Mouse (Mus musculus) kidney, postnatal 0 days (tissue): ENCODE results near the gene Olfr411. TPM values are rescaled to one million over a fixed set of nuclear protein-coding genes. Genes with fewer than 3 reads are reported as not detected.

Experiments used
- ATAC-seq: fragments of 200-750 bp; cut with Nextera tagmentation; replicated peaks from 2 replicates; pipeline ENCODE4 v1.8.0; 2017; ENCODE audit warnings: low read depth, moderate number of reproducible peaks, moderate TSS enrichment, moderate library complexity; ENCODE audit not compliant: low FRiP score
- DNase-seq: peaks from one replicate; pipeline ENCODE4 v3.0.0-alpha.2; 2016; ENCODE audit warnings: low spot score
- H3K27ac ChIP-seq: fragments of 300-500 bp; sonication (generic); 2 replicates; pipeline ENCODE4 v1.5.1; 2014; ENCODE audit warnings: mild to moderate bottlenecking
- H3K27me3 ChIP-seq: fragments of 300-500 bp; sonication (generic); 2 replicates; pipeline ENCODE4 v1.6.1; 2014; ENCODE audit warnings: low read length, mixed read lengths; ENCODE audit not compliant: insufficient read depth
- H3K36me3 ChIP-seq: fragments of 300-500 bp; sonication (generic); 2 replicates; pipeline ENCODE4 v1.6.1; 2014; ENCODE audit warnings: low read length, mixed read lengths; ENCODE audit not compliant: insufficient read depth
- H3K4me1 ChIP-seq: fragments of 300-500 bp; sonication (generic); replicated peaks from 2 replicates; pipeline ENCODE4 v1.6.1; 2014; ENCODE audit warnings: antibody characterized with exemption, low read length, mixed read lengths; ENCODE audit not compliant: insufficient read depth
- H3K4me2 ChIP-seq: fragments of 300-500 bp; sonication (generic); 2 replicates; pipeline ENCODE4 v1.6.1; 2014; ENCODE audit warnings: mild to moderate bottlenecking, low read length, moderate library complexity, mixed read lengths
- H3K4me3 ChIP-seq: fragments of 300-500 bp; sonication (generic); replicated peaks from 2 replicates; pipeline ENCODE4 v1.5.1; 2014; ENCODE audit warnings: low read depth, low read length
- H3K9ac ChIP-seq: fragments of 300-500 bp; sonication (generic); 2 replicates; pipeline ENCODE4 v1.6.1; 2014; ENCODE audit warnings: low read depth, low read length
- H3K9me3 ChIP-seq: fragments of 300-500 bp; sonication (generic); replicated peaks from 2 replicates; pipeline ENCODE4 v1.6.1; 2016; ENCODE audit warnings: low read length, inconsistent platforms, mixed read lengths
- CTCF ChIP-seq: IDR thresholded peaks from 2 replicates; pipeline ENCODE4 v1.5.1; 2016; ENCODE audit warnings: antibody characterized with exemption, low read depth, mild to moderate bottlenecking, moderate library complexity
- WGBS: fragments of 180-500 bp; shearing (Covaris S2); extraction: QIAGEN DNeasy Blood & Tissue Kit; methylation state at CpG from one replicate; pipeline ENCODE4 v1.1.7; 2014; 5-methylcytosine and 5-hydroxymethylcytosine counted together
- polyA plus RNA-seq: library from polyadenylated mRNA; unstranded; fragments of >200 nt; fragmentation: Nextera tagmentation; extraction: Ambion mirVana; gene quantifications from 2 replicates; pipeline ENCODE4 v1.2.1, GENCODE M21; 2015

Gene Olfr411
- polyA plus RNA-seq, 1 experiment from 2014 or later: not detected

DNA sequence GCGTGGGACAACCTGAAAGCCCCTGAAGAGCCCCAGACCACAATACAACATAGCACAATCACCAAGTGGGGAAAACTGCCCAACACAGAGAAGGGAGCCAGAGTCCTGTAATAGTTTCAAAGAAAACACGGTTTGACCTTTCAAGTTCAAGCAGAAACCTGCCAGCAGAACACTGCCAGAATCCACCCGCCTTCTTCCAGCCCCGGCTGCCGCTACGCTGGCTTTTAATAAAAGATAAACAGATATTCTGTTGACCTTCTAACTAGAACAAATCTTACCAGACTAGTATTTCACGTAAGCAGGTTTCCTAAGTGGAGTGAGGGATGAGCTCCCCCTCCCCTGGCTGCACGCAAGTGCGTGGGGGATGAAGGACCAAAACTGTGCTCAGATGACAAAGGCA, 33.2 kb upstream of the Olfr411 start:
- Histone ChIP-seq H3K9ac (no peak overlapping the region), H3K4me2 (no peak overlapping the region), H3K4me1 (no peaks in the 10 kb centered on the region), H3K27ac (no peak overlapping the region), H3K4me3 (no peak overlapping the region), H3K9me3 (no peaks in the 10 kb centered on the region), H3K27me3 (no peaks in the 10 kb centered on the region), H3K36me3 (no peaks in the 10 kb centered on the region)
- ATAC-seq: no peak
- DNase-seq: no peak
- no peak for TF ChIP-seq CTCF
- 45% methylated on average over 9 of the region's 9 CpGs for WGBS

DNA sequence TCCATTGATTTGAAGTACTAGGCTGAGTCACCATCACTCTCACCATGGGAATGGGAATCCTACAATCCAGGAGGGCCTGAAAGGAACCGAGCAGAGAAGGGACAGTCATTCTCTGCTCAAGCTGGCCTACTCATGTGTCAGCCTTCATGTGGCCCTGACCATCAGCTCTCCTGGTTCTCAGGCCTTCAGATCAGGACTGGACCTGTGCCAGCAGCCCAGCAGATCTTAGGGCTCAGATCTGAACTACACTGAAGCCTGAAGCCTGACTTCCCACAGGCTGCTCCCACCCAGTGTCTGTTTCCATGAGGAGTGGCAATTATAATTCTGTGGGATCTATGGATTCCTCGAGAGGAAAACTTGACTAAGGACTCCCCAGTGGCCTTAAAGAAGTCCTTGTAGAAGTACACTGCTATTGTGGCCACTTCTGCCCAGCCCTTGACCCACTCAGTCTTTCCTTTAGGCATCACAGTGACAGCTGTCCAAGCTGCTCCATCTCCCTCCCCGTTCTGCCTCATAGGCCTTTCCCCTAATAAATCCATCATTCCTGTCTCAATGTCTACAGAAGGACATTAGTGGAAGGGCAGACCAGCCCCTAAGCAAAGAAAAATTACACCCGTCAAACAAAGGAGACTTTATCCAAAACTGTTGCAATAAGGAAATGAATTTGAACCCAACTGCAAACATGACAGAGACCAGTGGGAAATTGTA, 26.9 kb upstream of the Olfr411 start:
- no peaks in the 10 kb centered on the region for H3K9me3 ChIP-seq
- H3K4me3 ChIP-seq: no peak overlapping the region
- H3K36me3 ChIP-seq: no peaks in the 10 kb centered on the region
- H3K27me3 ChIP-seq: no peaks in the 10 kb centered on the region
- DNase-seq: no peak
- H3K4me1 ChIP-seq: no peaks in the 10 kb centered on the region
- ATAC-seq: no peak
- 44% methylated on average over 4 of the region's 4 CpGs for WGBS
- no peak for TF ChIP-seq CTCF
- no peak overlapping the region for H3K4me2 ChIP-seq
- no peak overlapping the region for H3K9ac ChIP-seq
- no peak overlapping the region for H3K27ac ChIP-seq

DNA sequence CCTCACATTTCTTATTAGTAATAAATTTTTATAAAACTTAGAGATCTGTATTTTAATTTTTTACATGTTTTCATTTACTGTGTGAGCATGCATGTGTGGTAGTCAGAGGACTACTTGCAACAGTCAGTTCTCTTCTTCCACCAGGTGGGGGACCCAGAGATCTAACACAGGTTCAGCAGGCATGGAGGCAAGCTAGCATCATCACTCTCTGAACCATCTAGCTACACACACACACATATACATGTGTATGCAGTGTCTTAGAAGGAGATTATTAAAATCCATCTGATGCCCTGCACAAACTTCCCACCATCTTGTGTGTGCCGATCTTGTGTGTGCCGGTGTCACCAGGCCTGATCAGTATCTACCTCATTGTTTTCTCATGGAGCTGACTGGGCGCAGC, 24.4 kb upstream of the Olfr411 start:
- H3K27me3 ChIP-seq: no peaks in the 10 kb centered on the region
- DNase-seq: peak; percentile 71
- TF ChIP-seq CTCF: peak; percentile 80
- H3K4me2 ChIP-seq: no peak overlapping the region
- no peaks in the 10 kb centered on the region for H3K36me3 ChIP-seq
- no peak overlapping the region for H3K27ac ChIP-seq
- ATAC-seq: no peak; the same call in 1 of the 2 replicates
- H3K9ac ChIP-seq: no peak overlapping the region
- H3K4me1 ChIP-seq: no peaks in the 10 kb centered on the region
- no peak overlapping the region for H3K4me3 ChIP-seq
- 71% methylated on average over 3 of the region's 3 CpGs for WGBS
- no peaks in the 10 kb centered on the region for H3K9me3 ChIP-seq

DNA sequence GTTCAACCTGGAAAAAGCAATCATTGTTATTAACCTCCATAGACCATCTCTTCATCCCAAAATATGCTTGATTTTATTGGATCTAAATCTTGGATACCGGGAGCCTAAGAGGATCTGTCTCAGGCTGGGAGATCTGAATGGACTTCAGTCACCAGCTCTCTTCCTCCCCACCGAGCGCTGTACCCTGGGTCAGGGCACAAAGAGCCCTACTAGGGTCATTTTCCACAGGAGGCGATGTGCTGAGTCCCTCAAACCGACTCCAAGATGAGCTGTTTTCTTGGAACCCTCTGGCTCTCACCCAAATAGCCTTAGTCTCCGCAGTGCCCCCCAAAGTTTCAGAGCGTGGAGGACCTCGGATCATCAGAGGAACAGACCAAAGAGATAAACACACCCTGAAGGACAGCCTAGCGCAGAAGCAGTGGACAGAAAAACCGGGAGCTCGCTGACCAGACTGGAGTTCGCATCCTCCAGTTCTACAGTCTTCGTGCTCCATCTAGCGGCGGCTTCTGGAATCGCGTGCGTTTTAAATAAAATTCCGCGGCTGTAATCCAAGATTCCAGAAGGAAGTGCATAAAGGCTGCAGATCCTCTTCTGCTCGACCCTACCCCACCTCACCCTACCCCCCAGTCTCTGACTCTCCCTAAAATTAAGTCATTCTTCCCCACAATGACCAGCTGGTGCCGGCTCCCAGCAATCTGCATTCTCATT, 19.1 kb upstream of the Olfr411 start:
- WGBS: 13% methylated on average over 22 of the region's 22 CpGs
- H3K36me3 ChIP-seq: no peaks in the 10 kb centered on the region

DNA sequence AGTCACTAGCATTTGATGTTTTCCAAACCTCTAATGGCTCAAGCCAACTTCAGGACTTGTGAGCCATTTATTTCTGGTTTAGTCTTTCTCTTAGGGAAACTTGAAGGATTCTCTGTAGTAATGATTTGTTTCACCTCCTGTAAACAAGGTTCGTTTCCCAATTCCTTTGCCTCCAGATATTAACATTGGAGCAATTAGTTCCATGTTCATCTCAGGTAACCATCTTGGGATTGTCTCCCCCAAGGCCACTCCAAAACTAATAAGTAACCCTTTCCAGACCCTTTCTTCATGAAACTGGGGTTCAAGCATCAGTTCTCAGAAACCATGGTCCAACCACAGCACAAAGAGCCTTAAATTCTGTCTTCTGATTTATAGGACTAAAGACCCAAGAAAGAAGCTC, 9.3 kb upstream of the Olfr411 start, which contains the start of gene Olfr412:
Gene Olfr412 (plus strand): TSS at position 301 of the 400 bp plus-strand sequence.
- H3K4me3 ChIP-seq: no peak within 1 kb of the TSS
- no peak for TF ChIP-seq CTCF
- H3K4me2 ChIP-seq: no peak within 1 kb of the TSS
- no peak for DNase-seq
- H3K27me3 ChIP-seq: no peaks in the 10 kb centered on the region
- no peak within 1 kb of the TSS for H3K27ac ChIP-seq
- H3K9ac ChIP-seq: no peak within 1 kb of the TSS
- no peak for ATAC-seq
- 67% methylated on average over 1 of the region's 1 CpGs for WGBS
- H3K9me3 ChIP-seq: no peaks in the 10 kb centered on the region
- H3K4me1 ChIP-seq: no peaks in the 10 kb centered on the region
- no peaks in the 10 kb centered on the region for H3K36me3 ChIP-seq

More for the DNA sequence above, 19.1 kb upstream of the Olfr411 start:
- no peak overlapping the region for H3K9ac ChIP-seq
- H3K4me2 ChIP-seq: no peak overlapping the region
- no peaks in the 10 kb centered on the region for H3K4me1 ChIP-seq
- H3K27ac ChIP-seq: no peak overlapping the region
- TF ChIP-seq CTCF: peak; percentile 87
- H3K4me3 ChIP-seq: no peak overlapping the region
- no peaks in the 10 kb centered on the region for H3K27me3 ChIP-seq
- DNase-seq (peak; percentile 86), ATAC-seq (no peak; the same call in 1 of the 2 replicates)
- H3K9me3 ChIP-seq: no peaks in the 10 kb centered on the region

DNA sequence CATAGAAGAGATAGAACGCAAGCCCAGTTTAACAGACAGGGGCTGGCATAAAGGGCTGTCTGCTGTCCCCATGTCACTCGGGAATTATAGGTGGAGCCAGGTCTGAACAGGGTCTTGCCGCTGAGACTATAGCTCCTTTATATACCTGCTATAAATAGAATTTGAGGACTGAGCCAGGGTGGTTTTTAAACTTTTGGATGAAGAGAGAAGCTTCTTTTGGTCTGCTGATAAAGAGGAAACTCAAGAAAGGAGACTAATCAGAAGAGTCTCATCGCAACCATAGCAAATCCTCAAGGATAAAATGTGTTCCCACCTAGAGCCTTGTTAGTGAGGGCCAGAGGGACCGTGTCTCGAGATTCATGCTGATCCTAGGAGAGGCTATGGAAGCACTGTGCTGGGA, 14.5 kb downstream of the Olfr411 start, which contains the start of gene Olfr410:
Gene Olfr410 (minus strand): TSS at position 101 of the 400 bp plus-strand sequence.
- Histone ChIP-seq H3K27me3 (no peaks in the 10 kb centered on the region), H3K4me3 (no peak within 1 kb of the TSS), H3K4me1 (no peaks in the 10 kb centered on the region), H3K9me3 (no peaks in the 10 kb centered on the region), H3K27ac (no peak within 1 kb of the TSS), H3K4me2 (no peak within 1 kb of the TSS), H3K36me3 (no peaks in the 10 kb centered on the region), H3K9ac (no peak within 1 kb of the TSS)
- TF ChIP-seq CTCF: no peak
- ATAC-seq (no peak), DNase-seq (no peak)
- WGBS: 86% methylated on average over 6 of the region's 6 CpGs
